Comparison of ENCODE assay signal across 32 mouse cellular contexts in the genomic region with DNA sequence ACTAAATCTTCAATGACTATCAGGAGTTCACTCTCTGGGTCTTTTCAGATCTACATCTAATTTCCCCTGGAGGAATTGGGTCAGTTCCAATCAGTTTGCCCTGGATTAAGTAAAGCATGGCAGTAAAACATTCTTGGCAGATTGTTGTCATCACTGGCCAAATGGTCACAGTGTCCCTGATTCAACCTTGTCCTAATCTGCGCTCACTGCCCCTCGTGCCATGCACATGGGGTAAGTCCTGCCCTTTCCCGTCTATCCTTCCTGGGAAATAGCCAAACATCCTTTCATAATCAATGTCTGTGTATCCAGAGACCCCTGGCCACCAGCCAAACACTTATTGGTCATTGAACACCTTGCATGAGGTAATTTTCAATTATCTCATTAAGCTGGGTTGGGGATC.
DNase-seq lines count a peak whose midpoint lies in the region; ATAC-seq lines count a peak whose summit lies in the region.
"Had no signal": no experiment of that assay in that cellular context is flagged by ENCODE, and none has a peak within 500 bp of the region (broad histone marks: within the 10 kb centered on the region; RNA-seq: fewer than 3 reads in every experiment).

No protein-coding gene starts in this region.

- H3K4me2 ChIP-seq in heart, embryonic 11.5 days: no peak overlapping the region
- H3K4me2 ChIP-seq: embryonic facial prominence, embryonic 13.5 days; forebrain, embryonic 13.5 days; heart, embryonic 13.5 days; hindbrain, embryonic 13.5 days; limb, embryonic 12.5 days; liver, embryonic 11.5 days; midbrain, embryonic 12.5 days; stomach, embryonic 15.5 days had no signal

- WGBS in heart, embryonic 11.5 days (ENCODE audit: insufficient replicate concordance): 80% methylated on average over 3 of the region's 3 CpGs

- H3K36me3 ChIP-seq in heart, embryonic 11.5 days (ENCODE audit: control insufficient read depth, insufficient read depth, low read length): no peaks in the 10 kb centered on the region
- H3K36me3 ChIP-seq: embryonic facial prominence, embryonic 13.5 days; G1E; heart, embryonic 13.5 days; hindbrain, embryonic 13.5 days; limb, embryonic 12.5 days; midbrain, embryonic 12.5 days; stomach, embryonic 15.5 days had no signal

- H3K27me3 ChIP-seq in heart, embryonic 11.5 days (ENCODE audit: control insufficient read depth, insufficient read depth, low read length): no peaks in the 10 kb centered on the region
- H3K27me3 ChIP-seq: CH12.LX; forebrain, embryonic 13.5 days; heart, embryonic 13.5 days; hindbrain, embryonic 13.5 days; limb, embryonic 12.5 days; midbrain, embryonic 12.5 days; stomach, embryonic 15.5 days had no signal

- H3K27ac ChIP-seq in heart, embryonic 11.5 days (ENCODE audit: low read depth, low read length): no peak overlapping the region
- H3K27ac ChIP-seq: embryonic facial prominence, embryonic 13.5 days; forebrain, embryonic 13.5 days; heart, embryonic 13.5 days; hindbrain, embryonic 13.5 days; limb, embryonic 12.5 days; midbrain, embryonic 12.5 days; stomach, embryonic 15.5 days had no signal

- peak; percentile 64 for DNase-seq in heart, adult 11 months
- DNase-seq in ovary, adult 18-20 months (ENCODE audit: low spot score): peak; percentile 15
- no peak for DNase-seq in ovary, postnatal 14 days (ENCODE audit: low spot score)
- DNase-seq in adrenal gland, adult 2 months: peak; percentile 71
- peak; percentile 59 to 67 for DNase-seq in adrenal gland, postnatal 36 days
- DNase-seq in urinary bladder, adult 18-20 months (ENCODE audit: low spot score in 2 of 2): no peak
- DNase-seq: B cell, adult 2 months; cerebellum, adult 8-10 months; embryo, embryonic 11 days; gastrocnemius, postnatal 14 days; heart, adult 18-20 months; heart, postnatal 14 days; kidney, adult 8-10 months; kidney, postnatal 10 days; liver, postnatal 0 days; lung, postnatal 10 days; right cerebral cortex, adult 18-20 months; thymus, adult 2 months; thymus, postnatal 4 days had no signal

- H3K9ac ChIP-seq in heart, embryonic 11.5 days (ENCODE audit: low read depth, low read length): no peak overlapping the region
- H3K9ac ChIP-seq: embryonic facial prominence, embryonic 13.5 days; forebrain, embryonic 13.5 days; heart, embryonic 13.5 days; hindbrain, embryonic 13.5 days; limb, embryonic 12.5 days; liver, postnatal 0 days; midbrain, embryonic 12.5 days; stomach, embryonic 15.5 days had no signal

- no peak overlapping the region for H3K4me3 ChIP-seq in heart, embryonic 11.5 days (ENCODE audit: low read depth, low read length)
- H3K4me3 ChIP-seq: embryonic facial prominence, embryonic 13.5 days; erythroblast, embryonic 14.5 days; forebrain, embryonic 13.5 days; heart, embryonic 13.5 days; hindbrain, embryonic 13.5 days; limb, embryonic 12.5 days; midbrain, embryonic 12.5 days; stomach, embryonic 15.5 days had no signal

- H3K4me1 ChIP-seq in heart, embryonic 11.5 days (ENCODE audit: control insufficient read depth, insufficient read depth, low read length): no peaks in the 10 kb centered on the region
- H3K4me1 ChIP-seq: embryonic facial prominence, embryonic 13.5 days; heart, embryonic 13.5 days; stomach, embryonic 15.5 days had no signal

- no peaks in the 10 kb centered on the region for H3K9me3 ChIP-seq in heart, embryonic 11.5 days (replicated peaks; ENCODE audit: control insufficient read depth, low read length)
- H3K9me3 ChIP-seq: embryonic facial prominence, embryonic 13.5 days; forebrain, embryonic 13.5 days; heart, embryonic 13.5 days; hindbrain, embryonic 13.5 days; limb, embryonic 12.5 days; midbrain, embryonic 12.5 days; stomach, embryonic 15.5 days had no signal

- no peak for ATAC-seq in heart, embryonic 11.5 days (replicated peaks; ENCODE audit: insufficient number of reproducible peaks, low FRiP score, low TSS enrichment)
- ATAC-seq: forebrain, embryonic 13.5 days; inflammation-experienced regulatory T-cells, adult 6 months; liver, postnatal 0 days had no signal

Comparison
In these comparisons a context has a peak if more than half of its experiments do, and no peak if none do; other contexts are left out.
1. DNase-seq: peak in heart, adult 11 months (single experiment), ovary, adult 18-20 months (single experiment), adrenal gland, adult 2 months (single experiment) and adrenal gland, postnatal 36 days (2 of 2); none in ovary, postnatal 14 days (single experiment) and urinary bladder, adult 18-20 months (0 of 2).